Mouse (Mus musculus): ENCODE measurements at regions not wholly inside any gene's neighbourhood (a gene's known extent, or its start where the extent isn't known, plus 50 kb on each side); places are given as distances from the start of the nearest gene placed in this dataset.

DNA sequence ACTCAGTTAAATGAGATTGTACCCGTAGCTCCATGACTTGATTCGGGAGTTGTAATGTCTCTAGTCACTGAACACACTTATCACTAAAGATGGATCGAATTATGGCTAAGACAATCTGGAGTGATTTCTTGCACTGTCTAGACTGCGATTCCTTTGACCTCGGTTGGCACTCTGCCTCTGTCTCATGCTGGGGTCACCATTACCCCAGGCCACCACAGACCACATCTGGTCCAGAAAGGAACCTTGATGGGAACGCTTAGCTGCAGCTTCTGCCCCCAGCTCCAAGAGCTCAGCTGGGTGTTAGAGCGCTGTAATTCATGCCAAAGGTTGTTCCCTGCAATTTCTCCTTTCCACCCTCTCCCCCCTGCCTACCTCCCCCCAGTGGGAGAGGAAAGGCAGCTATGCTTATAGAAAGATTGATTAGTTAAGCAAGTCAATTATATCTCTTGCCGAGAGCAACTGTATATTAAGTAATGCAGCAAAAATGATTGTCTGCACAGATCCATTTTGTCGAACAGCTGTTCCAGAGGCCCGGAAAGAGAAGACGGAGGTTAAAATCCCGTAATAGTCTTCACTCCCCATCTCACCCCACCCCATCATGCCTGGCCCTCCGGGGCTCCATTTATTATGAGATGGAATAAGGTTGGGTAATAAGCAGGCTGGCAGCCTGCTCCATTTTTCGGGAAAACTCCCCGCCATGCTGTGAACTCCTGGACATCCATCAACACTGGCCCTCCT, 314.3 kb upstream of the Gm4791 start:
- TF ChIP-seq CTCF (IDR thresholded peaks at IDR 0.05 in 2 of 3, conservative IDR thresholded peaks at IDR 0.05 in 1 of 3; ENCODE audit: control insufficient read depth in 1 of 3, insufficient read depth in 1 of 3, low read depth in 2 of 3, low read length in 3 of 3, poor library complexity in 1 of 3, severe bottlenecking in 1 of 3) (no peak), MYC (IDR thresholded peaks at IDR 0.05; ENCODE audit: low read depth, low read length) (no peak), POLR2A (IDR thresholded peaks at IDR 0.05; ENCODE audit: control insufficient read depth in 1 of 2, insufficient read depth in 1 of 2, low read depth in 1 of 2, low read length in 2 of 2, poor library complexity in 1 of 2) (no peak), EP300 (IDR thresholded peaks at IDR 0.05; ENCODE audit: low read depth in 1 of 2, low read length in 2 of 2) (no peak), USF2 (IDR thresholded peaks at IDR 0.05; ENCODE audit: borderline replicate concordance in 1 of 2, insufficient read depth in 1 of 2, low read depth in 1 of 2, low read length in 2 of 2) (no peak), E2F4 (IDR thresholded peaks at IDR 0.05; ENCODE audit: borderline replicate concordance, low read depth, low read length) (no peak), RCOR1 (IDR thresholded peaks at IDR 0.05; ENCODE audit: low read depth, low read length) (no peak), SIN3A (IDR thresholded peaks at IDR 0.05; ENCODE audit: low read length) (no peak), SMC3 (IDR thresholded peaks at IDR 0.05; ENCODE audit: low read depth, low read length) (no peak)

Data from MEL (cell line).